Mouse (Mus musculus) olfactory bulb, adult 2 months (tissue): ENCODE results near the gene Misp.

Experiments used
- CTCF ChIP-seq: fragments of 200-500 bp; IDR thresholded peaks from 2 replicates; pipeline ENCODE4 v1.5.1; 2012; ENCODE audit warnings: low read depth, mild to moderate bottlenecking, low read length, moderate library complexity; ENCODE audit not compliant: insufficient read depth
- POLR2A ChIP-seq: fragments of 200-500 bp; IDR thresholded peaks from 2 replicates; pipeline ENCODE4 v1.6.1; 2012; ENCODE audit warnings: mild to moderate bottlenecking, low read depth, low read length, moderate library complexity; ENCODE audit not compliant: insufficient read depth

DNA sequence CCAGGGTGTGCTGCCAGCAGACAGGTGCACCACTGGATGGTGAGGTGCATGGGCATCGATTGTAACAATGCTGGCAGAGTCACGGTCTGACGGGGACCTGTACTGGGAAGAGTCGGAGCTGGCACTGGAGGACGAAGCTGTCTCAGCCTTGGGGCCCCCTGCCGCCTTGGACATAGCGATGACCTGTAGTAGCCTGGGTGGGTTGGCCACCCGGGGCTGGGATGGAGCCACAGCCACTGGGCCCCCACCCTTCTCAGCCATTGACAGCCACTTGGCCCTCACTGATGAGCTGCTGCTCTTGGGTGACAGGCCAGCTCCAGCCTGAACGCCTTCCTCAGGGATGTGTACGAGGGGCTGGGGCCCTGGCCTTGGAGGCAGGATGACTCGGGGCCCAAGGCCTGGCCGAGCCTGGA lies 44.4 kb downstream of the Misp start:
- TF ChIP-seq CTCF (no peak), POLR2A (no peak)
